Mouse (Mus musculus) MEL (cell line): Measurements from ENCODE around the gene Prkci. TPM values are rescaled to one million over a fixed set of nuclear protein-coding genes. Genes with fewer than 3 reads are reported as not detected.
A peak's percentile ranks its signal among the peaks of the same experiment; 100 is the strongest.

Source experiments
- DNase-seq: peaks from one replicate; pipeline ENCODE4 v3.0.0; 2011; ENCODE audit warnings: low read depth, low spot score
- H3K27ac ChIP-seq: 2 replicates; pipeline ENCODE4 v1.5.1; 2012; ENCODE audit warnings: low read depth, mild to moderate bottlenecking, control low read depth, low read length, moderate library complexity; ENCODE audit not compliant: control insufficient read depth
- H3K27me3 ChIP-seq, 2 experiments: fragments of 150-350 bp in 1 of 2; sonication (generic) in 1 of 2; 2 replicates each; pipeline ENCODE4 v1.6.1; 2012; ENCODE audit warnings: low read length in 2 of 2, mild to moderate bottlenecking in 2 of 2, improper control_type of control experiment in 1 of 2, moderate library complexity in 1 of 2; ENCODE audit not compliant: insufficient read depth in 2 of 2, control insufficient read depth in 1 of 2
- H3K36me3 ChIP-seq, 2 experiments: 2 replicates each; pipeline ENCODE4 v1.6.1; 2012 to 2014; ENCODE audit warnings: low read length in 2 of 2, improper control_type of control experiment in 1 of 2, inconsistent platforms in 1 of 2, mild to moderate bottlenecking in 1 of 2; ENCODE audit not compliant: insufficient read depth in 2 of 2, control insufficient read depth in 1 of 2
- H3K4me1 ChIP-seq, 2 experiments: fragments of 150-350 bp in 1 of 2; sonication (generic) in 1 of 2; 2 replicates each; pipeline ENCODE4 v1.6.1; 2012; ENCODE audit warnings: low read length in 2 of 2, improper control_type of control experiment in 1 of 2, mild to moderate bottlenecking in 1 of 2; ENCODE audit not compliant: insufficient read depth in 2 of 2, control insufficient read depth in 1 of 2
- H3K4me3 ChIP-seq, 2 experiments: fragments of 150-350 bp in 1 of 2; sonication (generic) in 1 of 2; 2 replicates each; pipeline ENCODE4 v1.5.1; 2012; ENCODE audit warnings: low read depth in 2 of 2, low read length in 2 of 2, mild to moderate bottlenecking in 2 of 2, moderate library complexity in 2 of 2, control low read depth in 1 of 2, improper control_type of control experiment in 1 of 2; ENCODE audit not compliant: control insufficient read depth in 1 of 2, insufficient read depth in 1 of 2
- H3K79me2 ChIP-seq: 2 replicates; pipeline ENCODE4 v1.6.1; 2012; ENCODE audit warnings: mild to moderate bottlenecking, low read length, moderate library complexity; ENCODE audit not compliant: control insufficient read depth, poor library complexity, insufficient read depth
- H3K9ac ChIP-seq: 2 replicates; pipeline ENCODE4 v1.6.1; 2012; ENCODE audit warnings: low read depth, mild to moderate bottlenecking, control low read depth, low read length, moderate library complexity; ENCODE audit not compliant: control insufficient read depth, poor library complexity, severe bottlenecking
- H3K9me3 ChIP-seq: fragments of 150-350 bp; sonication (generic); replicated peaks from 2 replicates; pipeline ENCODE4 v1.6.1; 2012; ENCODE audit warnings: mild to moderate bottlenecking, low read length, improper control_type of control experiment, moderate library complexity; ENCODE audit not compliant: insufficient read depth
- BHLHE40 ChIP-seq: IDR thresholded peaks from 2 replicates; pipeline ENCODE4 v1.6.1; 2012; ENCODE audit warnings: low read depth, mild to moderate bottlenecking, inconsistent platforms, low read length, improper control_type of control experiment, borderline replicate concordance
- CHD1 ChIP-seq: IDR thresholded peaks from 2 replicates; pipeline ENCODE4 v1.6.1; 2012; ENCODE audit warnings: low read depth, mild to moderate bottlenecking, inconsistent platforms, low read length, improper control_type of control experiment
- ELF1 ChIP-seq: IDR thresholded peaks from 2 replicates; pipeline ENCODE4 v1.6.1; 2014; ENCODE audit warnings: low read depth, mild to moderate bottlenecking, inconsistent platforms, low read length, improper control_type of control experiment, moderate library complexity
- EP300 ChIP-seq, 2 experiments: IDR thresholded peaks; 2 replicates each; pipeline ENCODE4 v1.6.1; 2011; ENCODE audit warnings: improper control_type of control experiment in 2 of 2, low read length in 2 of 2, low read depth in 1 of 2, mild to moderate bottlenecking in 1 of 2
- ETS1 ChIP-seq: IDR thresholded peaks from 2 replicates; pipeline ENCODE4 v1.6.1; 2012; ENCODE audit warnings: low read depth, mild to moderate bottlenecking, inconsistent platforms, low read length, improper control_type of control experiment, moderate library complexity
- GABPA ChIP-seq: IDR thresholded peaks from 2 replicates; pipeline ENCODE4 v1.6.1; 2012; ENCODE audit warnings: low read depth, mild to moderate bottlenecking, inconsistent platforms, low read length, improper control_type of control experiment, moderate library complexity
- KAT2A ChIP-seq: conservative IDR thresholded peaks from 2 replicates; pipeline ENCODE4 v1.6.1; 2012; ENCODE audit warnings: low read depth, low read length, improper control_type of control experiment, inconsistent platforms
- MAZ ChIP-seq: IDR thresholded peaks from 2 replicates; pipeline ENCODE4 v1.6.1; 2012; ENCODE audit warnings: low read depth, mild to moderate bottlenecking, inconsistent platforms, low read length, improper control_type of control experiment
- MXI1 ChIP-seq: IDR thresholded peaks from 2 replicates; pipeline ENCODE4 v1.6.1; 2011; ENCODE audit warnings: mild to moderate bottlenecking, low read depth, low read length, improper control_type of control experiment
- NRF1 ChIP-seq: IDR thresholded peaks from 2 replicates; pipeline ENCODE4 v1.6.1; 2014; ENCODE audit warnings: low read depth, mild to moderate bottlenecking, inconsistent platforms, low read length, improper control_type of control experiment, moderate library complexity; ENCODE audit not compliant: poor library complexity, insufficient read depth, severe bottlenecking
- POLR2A ChIP-seq, 2 experiments: IDR thresholded peaks; 2 replicates each; pipeline ENCODE4 v1.6.1; 2011 to 2012; ENCODE audit warnings: low read length in 2 of 2, mild to moderate bottlenecking in 2 of 2, control low read depth in 1 of 2, improper control_type of control experiment in 1 of 2, low read depth in 1 of 2, moderate library complexity in 1 of 2; ENCODE audit not compliant: control insufficient read depth in 1 of 2, insufficient read depth in 1 of 2, poor library complexity in 1 of 2
- POLR2AphosphoS5 ChIP-seq: IDR thresholded peaks from 2 replicates; pipeline ENCODE4 v1.6.1; 2012; ENCODE audit warnings: low read depth, borderline replicate concordance, mild to moderate bottlenecking, inconsistent platforms, low read length, moderate library complexity, mixed read lengths
- SIN3A ChIP-seq: IDR thresholded peaks from 2 replicates; pipeline ENCODE4 v1.6.1; 2012; ENCODE audit warnings: low read length, improper control_type of control experiment, inconsistent platforms
- SMC3 ChIP-seq: IDR thresholded peaks from 2 replicates; pipeline ENCODE4 v1.6.1; 2011; ENCODE audit warnings: low read depth, low read length, improper control_type of control experiment
- TAL1 ChIP-seq: IDR thresholded peaks from 2 replicates; pipeline ENCODE4 v1.6.1; 2012; ENCODE audit warnings: mild to moderate bottlenecking, inconsistent platforms, low read length, moderate library complexity, mixed read lengths
- UBTF ChIP-seq: IDR thresholded peaks from 2 replicates; pipeline ENCODE4 v1.6.1; 2012; ENCODE audit warnings: low read depth, mild to moderate bottlenecking, inconsistent platforms, low read length, improper control_type of control experiment, moderate library complexity, borderline replicate concordance; ENCODE audit not compliant: insufficient read depth
- USF2 ChIP-seq, 2 experiments: IDR thresholded peaks; 2 replicates each; pipeline ENCODE4 v1.6.1; 2011 to 2012; ENCODE audit warnings: improper control_type of control experiment in 2 of 2, low read length in 2 of 2, borderline replicate concordance in 1 of 2, inconsistent platforms in 1 of 2, low read depth in 1 of 2, mild to moderate bottlenecking in 1 of 2; ENCODE audit not compliant: insufficient read depth in 1 of 2
- polyA plus RNA-seq, 2 experiments: library from polyadenylated mRNA; stranded (reverse) in 1 of 2; unstranded in 1 of 2; fragments of >175 nt in 1 of 2; fragments of >200 nt in 1 of 2; gene quantifications; 2 replicates each; pipeline versions ENCODE4 v1.2.1 to v1.2.4; 2012; ENCODE audit warnings: low replicate concordance in 2 of 2, low read depth in 1 of 2; ENCODE audit not compliant: insufficient read length in 2 of 2, insufficient read depth in 1 of 2, missing spikeins in 1 of 2
- total RNA-seq: library from RNA; depleted of rRNA; stranded (reverse); fragments of 300-350 nt; gene quantifications from 2 replicates; pipeline ENCODE4 v1.2.3, GENCODE M21; 2012

The Prkci gene
- total and polyA plus RNA-seq, 3 experiments: 9.0 to 18.3 TPM; not detected in 1

GRCm38 (mm10) chr3:31093627-31094351 lies 98.2 kb downstream of the Prkci start (continued):
- TF ChIP-seq TAL1 (no peak), CHD1 (peak; percentile 24; the same call in 1 of the 2 replicates), SIN3A (no peak; the same call in 1 of the 2 replicates), UBTF (no peak), POLR2AphosphoS5 (no peak), BHLHE40 (no peak)

- Histone ChIP-seq H3K4me3 (peak within 1 kb of the TSS; percentile 76 to 100), H3K27me3 (no peaks in the 10 kb centered on the region), H3K27ac (peak within 1 kb of the TSS; percentile 97), H3K36me3 (peaks cover 0 to 20% of the 10 kb centered on the region in 2 experiments; a peak in 2 of 4 replicates), H3K9me3 (no peaks in the 10 kb centered on the region), H3K79me2 (peaks cover 12% of the 10 kb centered on the region), H3K4me1 (peaks cover 3 to 18% of the 10 kb centered on the region in 2 experiments), H3K9ac (peak within 1 kb of the TSS; percentile 80)
- TF ChIP-seq USF2 (IDR thresholded peaks at IDR 0.05; ENCODE audit: borderline replicate concordance in 1 of 2, insufficient read depth in 1 of 2, low read depth in 1 of 2, low read length in 2 of 2): no peak
- peak; percentile 64 for TF ChIP-seq NRF1
- peak; percentile 50; the same call in 1 of the 2 replicates for TF ChIP-seq SIN3A
- TF ChIP-seq MXI1: peak; percentile 42; the same call in 1 of the 2 replicates
- no peak for TF ChIP-seq SMC3
- TF ChIP-seq ETS1: peak; percentile 47; the same call in 1 of the 2 replicates
- peak in 1 of 2 experiments; percentile 0; a peak in 2 of 4 replicates for TF ChIP-seq POLR2A (IDR thresholded peaks at IDR 0.05; ENCODE audit: control insufficient read depth in 1 of 2, insufficient read depth in 1 of 2, low read depth in 1 of 2, low read length in 2 of 2, poor library complexity in 1 of 2)
- peak in 1 of 2 experiments; percentile 33; a peak in 2 of 4 replicates for TF ChIP-seq EP300 (IDR thresholded peaks at IDR 0.05; ENCODE audit: low read depth in 1 of 2, low read length in 2 of 2)
- peak; percentile 95 for DNase-seq
Measured at GRCm38 (mm10) chr3:31094531-31095178, 99.1 kb downstream of the Prkci start, which contains the start of gene Skil. Skil (plus strand) TSS chr3:31095058.

GRCm38 (mm10) chr3:31095179-31095490 lies 99.6 kb downstream of the Prkci start:
- no peak for DNase-seq
- Histone ChIP-seq H3K9me3 (no peaks in the 10 kb centered on the region), H3K4me1 (peaks cover 3 to 18% of the 10 kb centered on the region in 2 experiments), H3K36me3 (peaks cover 0 to 22% of the 10 kb centered on the region in 2 experiments; a peak in 2 of 4 replicates), H3K27me3 (no peaks in the 10 kb centered on the region)
- no peak for TF ChIP-seq ELF1
- no peak for TF ChIP-seq KAT2A
- TF ChIP-seq BHLHE40: no peak
- no peak for TF ChIP-seq MAZ
- TF ChIP-seq EP300 (IDR thresholded peaks at IDR 0.05; ENCODE audit: low read depth in 1 of 2, low read length in 2 of 2): no peak
- no peak for TF ChIP-seq POLR2A (IDR thresholded peaks at IDR 0.05; ENCODE audit: control insufficient read depth in 1 of 2, insufficient read depth in 1 of 2, low read depth in 1 of 2, low read length in 2 of 2, poor library complexity in 1 of 2)
- TF ChIP-seq GABPA: no peak
- TF ChIP-seq, all 39 proteins: peak for 0
- H3K27ac ChIP-seq: peak overlapping the region; percentile 52
- H3K4me3 ChIP-seq: peak overlapping the region; percentile 76 to 94
- peak overlapping the region; percentile 80 for H3K9ac ChIP-seq
- peaks cover 13% of the 10 kb centered on the region for H3K79me2 ChIP-seq
